Mouse (Mus musculus) heart, embryonic 16.5 days (tissue): Measurements from ENCODE around the gene Zbtb8os. TPM values are rescaled to one million over a fixed set of nuclear protein-coding genes. Genes with fewer than 3 reads are reported as not detected.
A peak's percentile ranks its signal among the peaks of the same experiment; 100 is the strongest.

ENCODE experiments used
- ATAC-seq: fragments of 200-750 bp; cut with Nextera tagmentation; replicated peaks from 2 replicates; pipeline ENCODE4 v1.8.0; 2017; ENCODE audit warnings: moderate number of reproducible peaks; ENCODE audit not compliant: insufficient read depth, low FRiP score; ENCODE audit errors: extremely low read depth
- H3K27ac ChIP-seq: fragments of 300-500 bp; sonication (generic); 2 replicates; pipeline ENCODE4 v1.5.1; 2014; ENCODE audit warnings: mild to moderate bottlenecking, low read length, control low read depth, moderate library complexity
- H3K27me3 ChIP-seq: fragments of 300-500 bp; sonication (generic); 2 replicates; pipeline ENCODE4 v1.6.1; 2014; ENCODE audit warnings: low read length, mixed read lengths; ENCODE audit not compliant: control insufficient read depth, insufficient read depth
- H3K36me3 ChIP-seq: fragments of 300-500 bp; sonication (generic); 2 replicates; pipeline ENCODE4 v1.6.1; 2014; ENCODE audit not compliant: control insufficient read depth, insufficient read depth
- H3K4me1 ChIP-seq: fragments of 300-500 bp; sonication (generic); 2 replicates; pipeline ENCODE4 v1.6.1; 2014; ENCODE audit warnings: low read length, mixed read lengths; ENCODE audit not compliant: control insufficient read depth, insufficient read depth
- H3K4me2 ChIP-seq: fragments of 300-500 bp; sonication (generic); 2 replicates; pipeline ENCODE4 v1.6.1; 2014; ENCODE audit warnings: low read depth, mild to moderate bottlenecking, control low read depth, low read length
- H3K4me3 ChIP-seq: fragments of 300-500 bp; sonication (generic); 2 replicates; pipeline ENCODE4 v1.5.1; 2014; ENCODE audit warnings: mild to moderate bottlenecking, control low read depth, low read length
- H3K9ac ChIP-seq: fragments of 300-500 bp; sonication (generic); 2 replicates; pipeline ENCODE4 v1.6.1; 2014; ENCODE audit warnings: low read length, control low read depth
- H3K9me3 ChIP-seq: fragments of 300-500 bp; sonication (generic); replicated peaks from 2 replicates; pipeline ENCODE4 v1.6.1; 2016; ENCODE audit warnings: low read length; ENCODE audit not compliant: control insufficient read depth
- WGBS: fragments of 180-500 bp; shearing (Covaris S2); extraction: QIAGEN DNeasy Blood & Tissue Kit; methylation state at CpG from one replicate; pipeline ENCODE4 v1.1.7; 2014; 5-methylcytosine and 5-hydroxymethylcytosine counted together
- polyA plus RNA-seq: library from polyadenylated mRNA; unstranded; fragments of >200 nt; fragmentation: Nextera tagmentation; extraction: Ambion mirVana; gene quantifications from 2 replicates; pipeline ENCODE4 v1.2.1, GENCODE M21; 2015

Zbtb8os gene
- polyA plus RNA-seq, 1 experiment from 2014 or later, result 41.7 TPM

DNA sequence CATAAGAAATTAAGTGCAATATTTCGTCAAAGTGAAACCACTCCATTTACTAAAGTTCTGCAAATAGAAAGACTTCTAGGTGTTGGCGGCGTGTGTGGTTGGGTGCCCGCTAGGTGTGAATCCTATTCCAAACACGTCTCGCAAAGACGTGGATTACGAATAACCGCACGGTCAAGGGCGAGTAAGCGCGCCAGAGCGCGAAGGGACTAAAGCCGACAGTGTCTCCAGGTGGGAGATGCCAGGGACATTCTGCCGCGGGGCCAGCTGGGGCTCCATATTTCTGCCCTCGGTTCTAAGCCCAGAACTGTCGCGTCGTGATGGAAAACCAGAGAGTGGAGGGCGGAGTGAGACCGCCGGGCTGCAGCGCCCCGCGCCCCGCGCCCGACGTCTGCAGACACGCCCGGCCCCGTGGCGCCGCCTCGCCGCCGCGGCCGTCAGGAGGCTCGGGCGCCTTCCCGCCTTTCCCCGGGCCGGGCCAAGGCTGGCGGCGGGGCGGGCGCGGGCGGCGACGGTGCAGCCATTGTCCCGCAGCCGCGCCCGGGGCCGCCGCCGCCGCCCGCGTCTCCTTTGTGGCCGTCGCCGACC lies 41.6 kb downstream of the Zbtb8os start:
- H3K36me3 ChIP-seq, result no peaks in the 10 kb centered on the region
- ATAC-seq, result peak; percentile 47
- WGBS, result under 1% methylated on average over 55 of the region's 68 CpGs
- H3K27ac ChIP-seq, result peak overlapping the region; percentile 85
- H3K9me3 ChIP-seq, result no peaks in the 10 kb centered on the region
- peak overlapping the region; percentile 83 for H3K4me3 ChIP-seq
- peaks cover 3% of the 10 kb centered on the region; the same call in 1 of the 2 replicates for H3K4me1 ChIP-seq
- peak overlapping the region; percentile 94 for H3K4me2 ChIP-seq
- H3K27me3 ChIP-seq, result no peaks in the 10 kb centered on the region
- H3K9ac ChIP-seq, result peak overlapping the region; percentile 90

DNA sequence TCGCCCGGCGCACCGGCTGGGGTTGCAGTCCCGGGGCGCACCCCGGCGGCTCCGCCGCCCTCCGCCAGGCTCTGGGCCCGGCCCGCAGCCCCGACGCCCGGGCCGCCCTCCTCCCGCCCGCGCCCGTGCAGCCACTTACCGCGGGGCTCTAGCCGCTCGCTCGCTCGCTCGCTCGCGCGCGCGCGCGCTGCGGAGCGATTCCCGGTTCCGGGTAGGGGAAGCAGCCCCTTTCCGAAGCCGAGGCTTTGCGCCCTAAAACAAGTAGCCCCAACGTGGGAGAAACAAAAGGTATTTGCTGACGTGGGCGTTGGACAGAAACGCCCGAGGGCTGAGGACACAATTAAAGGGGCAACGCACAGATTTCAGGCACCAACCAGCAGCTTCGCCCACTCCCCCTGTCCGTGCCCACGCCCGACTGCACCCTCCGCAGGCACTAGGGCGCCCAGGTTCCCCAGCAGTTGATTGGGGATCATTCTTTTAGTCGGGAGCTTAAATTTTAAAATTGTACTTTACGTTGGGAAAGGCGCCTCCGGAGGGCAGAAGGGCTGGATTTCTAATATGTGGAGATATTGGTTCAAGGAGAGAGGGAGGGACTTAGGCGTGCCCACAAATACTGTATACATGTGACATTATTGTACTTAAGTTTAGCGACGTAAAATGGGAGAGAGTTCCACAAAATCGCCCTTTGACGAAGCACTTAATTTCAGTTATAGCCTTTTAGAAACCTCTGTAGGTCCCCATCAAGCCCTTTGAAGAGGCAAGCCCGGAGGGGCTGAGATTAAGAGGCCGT lies 42.3 kb downstream of the Zbtb8os start, which contains the start of gene Zbtb8a:
TSS of gene Zbtb8a (minus strand) at position 516 of the 790 bp plus-strand sequence.
- Histone ChIP-seq H3K27me3 (no peaks in the 10 kb centered on the region), H3K36me3 (no peaks in the 10 kb centered on the region), H3K9ac (peak within 1 kb of the TSS; percentile 90), H3K4me3 (peak within 1 kb of the TSS; percentile 83), H3K4me1 (peaks cover 3% of the 10 kb centered on the region; the same call in 1 of the 2 replicates), H3K4me2 (peak within 1 kb of the TSS; percentile 94), H3K9me3 (no peaks in the 10 kb centered on the region), H3K27ac (peak within 1 kb of the TSS; percentile 85)
- 2% methylated on average over 65 of the region's 65 CpGs for WGBS
- peak; percentile 75 for ATAC-seq

DNA sequence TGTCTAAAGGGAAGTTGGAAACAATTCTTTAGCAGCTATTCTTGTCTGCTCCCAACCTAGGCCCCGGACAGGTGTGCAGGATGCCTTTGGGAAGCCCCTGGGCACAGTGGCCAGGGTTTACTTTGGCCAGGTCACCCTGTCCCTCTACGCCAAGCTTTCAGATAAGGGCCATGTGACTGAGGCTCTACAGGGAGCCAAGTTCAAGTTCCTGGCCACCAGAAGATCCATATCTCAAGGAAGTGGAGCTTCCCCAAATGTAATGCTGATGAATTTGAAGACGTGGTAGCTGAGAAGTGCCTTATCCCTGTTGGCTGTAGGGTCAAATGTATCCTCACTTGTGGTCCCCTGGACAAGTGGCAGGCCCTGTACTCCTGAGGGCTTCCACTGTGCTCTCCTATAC lies 44.3 kb downstream of the Zbtb8os start:
- H3K9me3 ChIP-seq, result no peaks in the 10 kb centered on the region
- WGBS, result 66% methylated on average over 3 of the region's 3 CpGs
- no peaks in the 10 kb centered on the region for H3K36me3 ChIP-seq
- H3K27me3 ChIP-seq, result no peaks in the 10 kb centered on the region
- no peak overlapping the region for H3K27ac ChIP-seq
- H3K4me1 ChIP-seq, result no peaks in the 10 kb centered on the region; the same call in 1 of the 2 replicates
- no peak overlapping the region for H3K4me2 ChIP-seq
- H3K4me3 ChIP-seq, result no peak overlapping the region
- ATAC-seq, result no peak
- H3K9ac ChIP-seq, result no peak overlapping the region

DNA sequence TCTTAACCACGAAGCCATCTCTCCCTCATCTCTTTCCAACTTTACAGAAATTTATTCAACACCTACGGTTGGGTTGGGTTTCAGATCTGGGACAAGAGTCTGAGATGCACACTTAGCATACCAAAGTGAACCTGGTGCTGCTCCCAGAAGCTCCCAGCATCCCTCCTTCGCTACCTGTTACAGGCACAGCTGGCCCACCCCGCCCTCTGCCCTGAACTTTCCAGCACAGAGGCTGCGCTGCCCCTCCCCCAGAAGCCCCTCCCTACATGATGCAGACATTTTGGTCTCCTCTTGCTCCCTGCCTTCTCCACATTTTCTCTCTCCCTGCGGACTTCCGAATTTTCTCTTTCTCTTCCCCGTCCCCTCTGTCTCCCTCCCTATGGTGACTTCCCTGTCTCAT lies 45.7 kb downstream of the Zbtb8os start:
- no peak for ATAC-seq
- Histone ChIP-seq H3K27ac (no peak overlapping the region), H3K36me3 (no peaks in the 10 kb centered on the region), H3K9ac (no peak overlapping the region), H3K9me3 (no peaks in the 10 kb centered on the region), H3K4me3 (no peak overlapping the region), H3K27me3 (no peaks in the 10 kb centered on the region), H3K4me2 (no peak overlapping the region), H3K4me1 (no peaks in the 10 kb centered on the region; the same call in 1 of the 2 replicates)
- WGBS, result 66% methylated on average over 8 of the region's 8 CpGs

DNA sequence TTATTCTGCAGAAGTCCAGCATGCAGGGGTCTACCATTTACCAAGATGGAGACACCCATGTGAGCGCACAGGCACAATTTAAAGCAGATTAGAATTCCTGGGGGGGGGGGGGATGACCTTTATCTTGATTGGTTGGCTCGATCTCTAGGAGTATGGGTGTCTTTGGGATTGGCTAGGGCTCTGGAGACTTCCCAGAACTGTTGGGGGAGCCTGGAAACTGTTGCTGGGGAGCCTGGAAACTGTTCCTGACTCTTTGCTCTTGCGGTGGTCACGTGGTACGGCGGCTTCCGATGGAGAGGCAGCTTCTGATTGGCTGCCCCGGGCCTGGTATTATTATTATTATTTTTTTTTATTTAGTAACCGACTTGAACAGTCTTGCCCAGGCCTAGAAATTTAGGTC lies 46.5 kb downstream of the Zbtb8os start:
- Histone ChIP-seq H3K36me3 (no peaks in the 10 kb centered on the region), H3K27me3 (no peaks in the 10 kb centered on the region), H3K9ac (no peak overlapping the region), H3K9me3 (no peaks in the 10 kb centered on the region), H3K27ac (0 out of 2 replicates have a peak overlapping the region, but pooled peaks have one; percentile 27), H3K4me1 (no peaks in the 10 kb centered on the region; the same call in 1 of the 2 replicates), H3K4me3 (no peak overlapping the region), H3K4me2 (no peak overlapping the region)
- 89% methylated on average over 9 of the region's 9 CpGs for whole genome bisulfite sequencing
- ATAC-seq, result no peak

DNA sequence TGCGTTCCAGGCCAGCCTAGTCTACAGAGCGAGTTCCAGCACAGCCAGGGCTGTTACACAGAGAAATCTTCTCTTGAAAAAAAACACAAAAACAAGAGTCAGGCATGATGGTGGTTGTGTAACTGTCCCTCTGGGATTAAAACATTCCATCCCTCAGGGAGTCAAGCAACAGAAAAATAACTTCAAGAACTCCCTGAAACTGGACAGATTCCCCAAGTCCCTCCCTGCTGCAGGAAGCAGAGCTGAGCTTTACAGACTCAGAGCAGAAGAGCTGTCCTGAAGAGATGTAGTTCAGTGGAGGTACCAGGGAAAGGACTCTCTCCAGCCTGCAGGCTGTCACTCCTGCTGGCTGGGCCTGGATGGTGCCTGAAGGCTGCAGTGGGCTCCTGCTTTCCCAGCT lies 47.0 kb downstream of the Zbtb8os start:
- Histone ChIP-seq H3K4me2 (0 out of 2 replicates have a peak overlapping the region, but pooled peaks have one; percentile 22), H3K27me3 (no peaks in the 10 kb centered on the region), H3K9me3 (no peaks in the 10 kb centered on the region), H3K4me1 (no peaks in the 10 kb centered on the region; the same call in 1 of the 2 replicates), H3K4me3 (no peak overlapping the region), H3K9ac (no peak overlapping the region), H3K27ac (peak overlapping the region; percentile 44; the same call in 1 of the 2 replicates), H3K36me3 (no peaks in the 10 kb centered on the region)
- 74% methylated on average over 2 of the region's 2 CpGs for WGBS
- ATAC-seq, result no peak

DNA sequence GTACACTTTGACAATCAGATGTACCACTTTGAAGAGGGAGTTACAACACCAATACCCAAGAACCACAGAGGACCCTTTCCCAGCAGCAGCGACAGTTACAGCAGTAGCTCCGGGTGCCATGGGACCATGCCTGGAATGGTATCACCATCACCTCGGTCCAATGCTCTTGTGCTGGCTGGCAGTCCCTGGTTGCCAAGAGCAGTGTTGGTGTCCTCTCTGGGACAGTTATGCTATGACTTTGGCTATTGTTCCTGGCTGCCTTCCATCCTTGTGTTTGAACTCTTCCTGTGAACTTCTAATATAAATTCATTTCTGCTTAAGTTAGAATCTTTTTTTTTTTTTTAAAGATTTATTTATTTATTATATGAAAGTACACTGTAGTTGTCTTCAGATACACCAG lies 48.1 kb downstream of the Zbtb8os start:
- no peaks in the 10 kb centered on the region for H3K4me1 ChIP-seq
- no peak for ATAC-seq
- no peak overlapping the region for H3K9ac ChIP-seq
- no peak overlapping the region for H3K27ac ChIP-seq
- no peaks in the 10 kb centered on the region for H3K36me3 ChIP-seq
- 77% methylated on average over 3 of the region's 3 CpGs for WGBS
- no peak overlapping the region for H3K4me2 ChIP-seq
- H3K4me3 ChIP-seq, result no peak overlapping the region
- no peaks in the 10 kb centered on the region for H3K27me3 ChIP-seq
- H3K9me3 ChIP-seq, result no peaks in the 10 kb centered on the region

DNA sequence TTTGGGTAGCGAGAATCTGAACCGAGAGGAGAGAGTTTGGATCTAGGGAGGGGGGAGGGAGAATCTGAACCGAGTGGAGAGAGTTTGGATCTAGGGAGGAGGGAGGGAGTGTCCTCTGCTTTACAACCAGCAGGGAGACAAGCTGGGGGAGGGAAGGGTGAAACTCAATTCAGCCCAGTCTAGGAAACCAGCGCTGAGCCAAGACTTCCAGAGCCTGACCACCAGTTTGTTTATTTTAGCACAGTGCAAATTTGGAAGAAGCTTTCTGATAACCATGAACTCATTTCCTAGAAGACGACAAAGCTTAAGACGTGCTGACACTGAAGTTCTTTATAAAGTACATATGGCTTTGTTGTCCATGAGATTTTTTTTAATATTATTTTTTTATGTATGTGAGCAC lies 48.9 kb downstream of the Zbtb8os start:
- H3K27ac ChIP-seq, result peak overlapping the region; percentile 73
- WGBS, result 19% methylated on average over 6 of the region's 6 CpGs
- peak; percentile 70 for ATAC-seq
- no peaks in the 10 kb centered on the region for H3K4me1 ChIP-seq
- H3K9ac ChIP-seq, result no peak overlapping the region
- H3K27me3 ChIP-seq, result no peaks in the 10 kb centered on the region
- H3K4me3 ChIP-seq, result no peak overlapping the region
- H3K9me3 ChIP-seq, result no peaks in the 10 kb centered on the region
- no peak overlapping the region for H3K4me2 ChIP-seq
- H3K36me3 ChIP-seq, result no peaks in the 10 kb centered on the region

DNA sequence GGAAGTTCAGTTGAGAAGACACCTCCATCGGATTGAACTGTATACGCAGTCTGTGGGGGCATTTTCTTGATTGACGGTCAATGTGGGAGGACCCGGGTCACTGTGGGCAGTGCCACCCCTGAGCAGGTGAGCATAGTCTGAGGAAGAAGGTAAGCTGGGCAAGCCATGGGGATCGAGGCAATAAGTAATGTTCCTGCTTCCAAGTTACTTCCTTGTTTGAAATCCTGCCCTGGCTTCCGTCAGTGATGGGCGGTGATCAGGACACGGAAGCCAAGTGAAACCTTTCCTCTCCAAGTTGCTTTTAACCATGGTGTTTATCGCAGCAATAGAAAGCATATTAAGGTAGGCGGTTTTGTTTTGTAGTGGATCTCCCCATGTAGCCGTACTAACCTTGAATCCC lies 50.2 kb downstream of the Zbtb8os start:
- WGBS, result 86% methylated on average over 11 of the region's 11 CpGs
- Histone ChIP-seq H3K27me3 (no peaks in the 10 kb centered on the region), H3K4me2 (no peak overlapping the region), H3K4me3 (no peak overlapping the region), H3K36me3 (no peaks in the 10 kb centered on the region), H3K4me1 (no peaks in the 10 kb centered on the region), H3K27ac (no peak overlapping the region), H3K9me3 (no peaks in the 10 kb centered on the region), H3K9ac (no peak overlapping the region)
- no peak for ATAC-seq
